Mouse (Mus musculus) lung, postnatal 0 days (tissue): ENCODE data around the gene Ndufc1.

Source experiments
- CTCF ChIP-seq: IDR thresholded peaks from 2 replicates; pipeline ENCODE4 v1.5.1; 2016; ENCODE audit warnings: antibody characterized with exemption, mild to moderate bottlenecking
- EP300 ChIP-seq: IDR thresholded peaks from 2 replicates; pipeline ENCODE4 v1.6.1; 2016; ENCODE audit warnings: antibody characterized with exemption, mild to moderate bottlenecking, control low read depth

DNA sequence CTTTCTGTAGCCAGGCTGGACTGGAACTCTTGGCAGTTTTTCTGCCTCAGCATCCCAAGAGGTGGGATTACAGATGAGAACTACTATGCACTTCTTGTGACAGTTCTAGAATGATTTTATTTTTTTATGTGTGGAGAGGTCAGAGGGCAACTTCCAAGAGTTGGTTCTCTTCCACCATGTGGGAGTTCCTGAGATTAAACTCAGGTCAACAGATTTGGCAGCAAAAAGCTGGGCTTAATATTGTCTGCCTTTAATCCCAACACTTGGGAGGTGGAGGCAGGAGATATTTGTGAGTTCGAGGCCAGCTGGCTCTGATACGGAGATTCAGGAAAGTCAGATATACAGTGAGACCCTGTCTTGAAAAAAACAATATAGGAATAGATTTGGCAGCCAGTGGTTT is 9.2 kb upstream of the Ndufc1 start:
- TF ChIP-seq CTCF: no peak
- no peak for TF ChIP-seq EP300
